Mouse (Mus musculus): Measurements from ENCODE around the gene Sectm1a. TPM values are rescaled to one million over a fixed set of nuclear protein-coding genes. Genes with fewer than 3 reads are reported as not detected.

The Sectm1a gene
- polyA plus RNA-seq (2015; fragmentation: Nextera tagmentation; extraction: Ambion mirVana), result 0.76 and 1.2 TPM in 2 replicates

GRCm38 (mm10) chr11:121081120-121081519 lies at the start of gene Sectm1a:
TSS of gene Sectm1a (minus strand) at chr11:121081220.
- Histone ChIP-seq H3K9ac (no peak within 1 kb of the TSS), H3K4me3 (replicated peaks) (no peak within 1 kb of the TSS), H3K4me1 (replicated peaks) (peaks cover 13% of the 10 kb centered on the region), H3K4me2 (no peak within 1 kb of the TSS), H3K9me3 (replicated peaks) (no peaks in the 10 kb centered on the region), H3K36me3 (no peaks in the 10 kb centered on the region), H3K27me3 (no peaks in the 10 kb centered on the region), H3K27ac (no peak within 1 kb of the TSS)
- 54% methylated on average over 3 of the region's 3 CpGs for WGBS (ENCODE audit: insufficient replicate concordance)
- no peak for ATAC-seq (ENCODE audit: low read depth)
- DNase-seq, result no peak

DNA sequence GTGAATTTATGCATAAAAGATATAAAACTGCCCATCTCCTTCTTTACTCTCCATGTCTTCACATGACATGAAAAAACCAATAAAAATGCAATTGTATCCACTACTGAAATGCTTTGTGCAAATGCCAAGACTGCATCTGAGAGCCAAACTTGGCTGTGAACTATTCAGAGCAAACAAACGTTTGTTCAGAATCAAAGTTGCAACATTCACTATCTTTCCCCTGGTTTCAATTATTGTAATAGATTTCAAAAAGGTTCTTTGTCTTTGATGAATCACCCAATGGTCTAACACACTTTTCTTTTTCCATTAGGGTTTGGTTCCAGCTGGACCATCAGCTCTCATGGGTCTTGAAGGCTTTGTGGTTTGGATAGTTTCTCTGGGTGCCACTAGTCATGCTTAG lies 48.6 kb upstream of the Sectm1a start:
- Histone ChIP-seq H3K36me3 (no peaks in the 10 kb centered on the region), H3K4me2 (no peak overlapping the region), H3K27me3 (no peaks in the 10 kb centered on the region), H3K4me3 (replicated peaks) (no peak overlapping the region), H3K9ac (no peak overlapping the region), H3K4me1 (replicated peaks) (peaks cover 10% of the 10 kb centered on the region), H3K9me3 (replicated peaks) (no peaks in the 10 kb centered on the region), H3K27ac (no peak overlapping the region)
- DNase-seq (no peak), ATAC-seq (ENCODE audit: low read depth) (no peak)
- 41% methylated on average over 1 of the region's 1 CpGs for WGBS (ENCODE audit: insufficient replicate concordance)

GRCm38 (mm10) chr11:121127441-121127840 lies 46.4 kb upstream of the Sectm1a start:
- H3K9ac ChIP-seq, result no peak overlapping the region
- DNase-seq (no peak), ATAC-seq (ENCODE audit: low read depth) (no peak)
- H3K27me3 ChIP-seq, result no peaks in the 10 kb centered on the region
- H3K27ac ChIP-seq, result no peak overlapping the region
- peaks cover 18% of the 10 kb centered on the region for H3K4me1 ChIP-seq (replicated peaks)
- H3K4me2 ChIP-seq, result no peak overlapping the region
- no peak overlapping the region for H3K4me3 ChIP-seq (replicated peaks)
- H3K36me3 ChIP-seq, result no peaks in the 10 kb centered on the region
- no peaks in the 10 kb centered on the region for H3K9me3 ChIP-seq (replicated peaks)
- WGBS (ENCODE audit: insufficient replicate concordance), result 67% methylated on average over 3 of the region's 3 CpGs

DNA sequence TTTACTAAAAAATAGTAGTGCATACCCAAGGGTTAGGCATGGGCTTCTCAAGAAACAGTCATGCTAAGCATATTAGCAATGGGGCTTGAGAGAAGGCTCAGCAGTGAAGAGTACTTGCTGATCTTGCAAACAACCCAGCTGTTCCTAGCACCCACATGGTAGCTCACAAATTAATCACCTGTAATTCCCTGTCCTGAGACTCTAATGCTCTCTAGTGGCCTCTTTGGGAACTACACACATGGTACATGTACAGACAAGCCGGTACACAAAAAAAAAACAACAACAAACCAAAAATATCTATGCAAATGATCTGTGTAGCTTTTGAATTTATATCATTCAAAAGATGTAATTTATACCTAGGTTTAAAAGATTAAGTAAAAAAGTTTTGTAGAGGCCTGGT lies 45.4 kb upstream of the Sectm1a start:
- ATAC-seq (ENCODE audit: low read depth), result no peak
- Histone ChIP-seq H3K27ac (no peak overlapping the region), H3K9ac (no peak overlapping the region), H3K4me3 (replicated peaks) (no peak overlapping the region), H3K9me3 (replicated peaks) (no peaks in the 10 kb centered on the region), H3K36me3 (no peaks in the 10 kb centered on the region), H3K27me3 (no peaks in the 10 kb centered on the region), H3K4me2 (no peak overlapping the region), H3K4me1 (replicated peaks) (peaks cover 28% of the 10 kb centered on the region)
- WGBS (ENCODE audit: insufficient replicate concordance), result 68% methylated on average over 1 of the region's 1 CpGs
- peak; percentile 21 for DNase-seq

GRCm38 (mm10) chr11:121125522-121126172 lies 44.6 kb upstream of the Sectm1a start:
- Histone ChIP-seq H3K4me1 (replicated peaks) (peaks cover 28% of the 10 kb centered on the region), H3K4me3 (replicated peaks) (no peak overlapping the region), H3K9me3 (replicated peaks) (no peaks in the 10 kb centered on the region), H3K36me3 (no peaks in the 10 kb centered on the region), H3K9ac (no peak overlapping the region), H3K27ac (no peak overlapping the region), H3K27me3 (no peaks in the 10 kb centered on the region), H3K4me2 (no peak overlapping the region)
- 15% methylated on average over 3 of the region's 3 CpGs for WGBS (ENCODE audit: insufficient replicate concordance)
- DNase-seq, result no peak
- ATAC-seq (ENCODE audit: low read depth), result no peak

- H3K27me3 ChIP-seq, result no peaks in the 10 kb centered on the region
- H3K9ac ChIP-seq, result no peak overlapping the region
- DNase-seq (no peak), ATAC-seq (ENCODE audit: low read depth) (no peak)
- no peaks in the 10 kb centered on the region for H3K9me3 ChIP-seq (replicated peaks)
- H3K27ac ChIP-seq, result no peak overlapping the region
- no peak overlapping the region for H3K4me3 ChIP-seq (replicated peaks)
- H3K4me2 ChIP-seq, result no peak overlapping the region
- H3K4me1 ChIP-seq (replicated peaks), result peaks cover 28% of the 10 kb centered on the region
- 57% methylated on average over 4 of the region's 4 CpGs for WGBS (ENCODE audit: insufficient replicate concordance)
- H3K36me3 ChIP-seq, result no peaks in the 10 kb centered on the region
Observed at GRCm38 (mm10) chr11:121123438-121123837, 42.4 kb upstream of the Sectm1a start.

DNA sequence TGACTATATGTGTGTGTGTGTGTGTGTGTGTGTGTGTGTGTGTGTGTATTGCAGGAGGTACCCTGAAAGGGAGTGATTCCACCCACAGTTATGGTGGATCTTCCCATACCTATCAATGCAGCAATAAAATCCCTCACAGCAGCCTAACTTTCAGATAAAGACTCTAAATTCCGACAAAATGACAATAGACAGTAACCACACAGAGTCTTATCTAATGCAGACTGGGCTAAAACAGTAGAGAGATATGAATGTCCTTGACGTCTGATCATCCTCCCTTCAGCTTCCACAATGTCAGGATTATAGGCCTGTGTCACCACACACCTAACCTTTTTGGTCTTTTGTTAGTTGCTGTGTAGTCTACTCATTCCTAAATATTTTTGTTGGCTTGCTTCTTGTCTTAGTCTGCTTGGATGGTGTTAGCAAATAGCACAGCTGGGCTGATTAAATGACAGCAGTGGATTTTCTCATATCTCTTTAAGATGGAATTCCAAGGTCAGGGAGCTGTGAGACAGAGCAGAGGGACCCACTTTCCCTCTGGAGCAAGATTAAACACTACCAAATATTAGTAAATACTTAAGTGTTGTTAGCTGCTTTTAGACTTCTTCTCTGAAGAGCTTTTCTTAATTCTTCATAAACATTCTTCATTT lies 41.1 kb upstream of the Sectm1a start:
- ATAC-seq (ENCODE audit: low read depth) (peak; percentile 29; the same call in 1 of the 2 replicates), DNase-seq (no peak)
- H3K4me1 ChIP-seq (replicated peaks), result peaks cover 31% of the 10 kb centered on the region
- no peaks in the 10 kb centered on the region for H3K9me3 ChIP-seq (replicated peaks)
- no peak overlapping the region for H3K27ac ChIP-seq
- no peak overlapping the region for H3K9ac ChIP-seq
- 10% methylated on average over 2 of the region's 2 CpGs for WGBS (ENCODE audit: insufficient replicate concordance)
- no peak overlapping the region for H3K4me3 ChIP-seq (replicated peaks)
- H3K27me3 ChIP-seq, result no peaks in the 10 kb centered on the region
- H3K4me2 ChIP-seq, result no peak overlapping the region
- no peaks in the 10 kb centered on the region for H3K36me3 ChIP-seq

DNA sequence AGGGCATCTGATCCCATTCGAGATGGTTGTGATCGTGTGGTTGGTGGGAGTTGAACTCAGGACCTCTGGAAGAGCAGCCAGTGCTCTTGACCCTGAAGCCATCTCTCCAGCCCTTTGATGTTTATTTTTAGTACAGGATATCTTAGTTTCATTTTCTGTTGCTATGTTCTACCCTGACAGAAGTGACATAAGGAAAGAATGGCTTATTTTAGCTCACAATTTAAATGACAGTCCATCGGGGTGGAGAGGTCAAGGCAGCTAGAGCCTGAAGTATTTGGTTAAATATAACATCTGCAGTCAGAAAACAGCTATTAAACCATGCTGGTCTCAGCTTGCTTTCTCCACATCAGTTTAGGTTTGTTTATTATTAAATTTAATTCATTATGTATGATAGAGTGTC lies 40.1 kb upstream of the Sectm1a start:
- 59% methylated on average over 3 of the region's 3 CpGs for WGBS (ENCODE audit: insufficient replicate concordance)
- ATAC-seq (ENCODE audit: low read depth) (no peak), DNase-seq (no peak)
- no peak overlapping the region for H3K9ac ChIP-seq
- no peaks in the 10 kb centered on the region for H3K36me3 ChIP-seq
- H3K4me1 ChIP-seq (replicated peaks), result peaks cover 29% of the 10 kb centered on the region
- H3K27me3 ChIP-seq, result no peaks in the 10 kb centered on the region
- no peak overlapping the region for H3K4me2 ChIP-seq
- no peak overlapping the region for H3K4me3 ChIP-seq (replicated peaks)
- no peaks in the 10 kb centered on the region for H3K9me3 ChIP-seq (replicated peaks)
- H3K27ac ChIP-seq, result no peak overlapping the region

- Histone ChIP-seq H3K27ac (no peak within 1 kb of the TSS), H3K4me1 (replicated peaks) (peaks cover 20% of the 10 kb centered on the region), H3K4me2 (no peak within 1 kb of the TSS), H3K9ac (no peak within 1 kb of the TSS), H3K27me3 (no peaks in the 10 kb centered on the region), H3K4me3 (replicated peaks) (no peak within 1 kb of the TSS), H3K9me3 (replicated peaks) (no peaks in the 10 kb centered on the region), H3K36me3 (no peaks in the 10 kb centered on the region)
- DNase-seq (no peak), ATAC-seq (ENCODE audit: low read depth) (no peak)
- 70% methylated on average over 3 of the region's 3 CpGs for WGBS (ENCODE audit: insufficient replicate concordance)
Observed at GRCm38 (mm10) chr11:121118577-121118976, 37.6 kb upstream of the Sectm1a start, which contains the start of gene Tex19.2. TSS of gene Tex19.2 (minus strand) at chr11:121118677.

- H3K9ac ChIP-seq, result no peak overlapping the region
- no peak overlapping the region for H3K27ac ChIP-seq
- no peak overlapping the region for H3K4me3 ChIP-seq (replicated peaks)
- no peaks in the 10 kb centered on the region for H3K36me3 ChIP-seq
- H3K27me3 ChIP-seq, result no peaks in the 10 kb centered on the region
- DNase-seq (no peak), ATAC-seq (ENCODE audit: low read depth) (no peak)
- H3K4me2 ChIP-seq, result no peak overlapping the region
- H3K9me3 ChIP-seq (replicated peaks), result no peaks in the 10 kb centered on the region
- H3K4me1 ChIP-seq (replicated peaks), result peaks cover 18% of the 10 kb centered on the region
- 81% methylated on average over 18 of the region's 18 CpGs for WGBS (ENCODE audit: insufficient replicate concordance)
Observed at GRCm38 (mm10) chr11:121118106-121118505, 37.1 kb upstream of the Sectm1a start.

GRCm38 (mm10) chr11:121112091-121112775 lies 31.2 kb upstream of the Sectm1a start:
- H3K27ac ChIP-seq, result no peak overlapping the region
- WGBS (ENCODE audit: insufficient replicate concordance), result 49% methylated on average over 5 of the region's 5 CpGs
- ATAC-seq (ENCODE audit: low read depth), result no peak
- H3K9me3 ChIP-seq (replicated peaks), result no peaks in the 10 kb centered on the region
- no peaks in the 10 kb centered on the region for H3K36me3 ChIP-seq
- H3K4me3 ChIP-seq (replicated peaks), result no peak overlapping the region
- H3K4me1 ChIP-seq (replicated peaks), result 0 out of 2 replicates have a peak, but pooled peaks cover 2% of the 10 kb centered on the region
- no peak for DNase-seq
- H3K4me2 ChIP-seq, result no peak overlapping the region
- H3K9ac ChIP-seq, result no peak overlapping the region
- no peaks in the 10 kb centered on the region for H3K27me3 ChIP-seq

Data from liver, embryonic 13.5 days (tissue).